Mouse (Mus musculus) ES-E14 (cell line): ENCODE results near the gene Ralgds. TPM values are rescaled to one million over a fixed set of nuclear protein-coding genes. Genes with fewer than 3 reads are reported as not detected.

Source experiments
- DNase-seq: peaks from one replicate; pipeline ENCODE4 v3.0.0-alpha.2; 2013; ENCODE audit warnings: low read depth, low spot score
- H3K27ac ChIP-seq: 2 replicates; pipeline ENCODE4 v1.5.1; 2012; ENCODE audit warnings: low read depth, mild to moderate bottlenecking, low read length, moderate library complexity, mixed read lengths; ENCODE audit not compliant: poor library complexity, insufficient read depth, severe bottlenecking
- H3K36me3 ChIP-seq: 2 replicates; pipeline ENCODE4 v1.6.1; 2012; ENCODE audit warnings: mild to moderate bottlenecking, low read length, moderate library complexity, mixed read lengths; ENCODE audit not compliant: control insufficient read depth, poor library complexity, insufficient read depth, severe bottlenecking
- H3K4me1 ChIP-seq, 2 experiments: fragments of 150-350 bp in 1 of 2; sonication (generic) in 1 of 2; 2 replicates each; pipeline ENCODE4 v1.6.1; 2012; ENCODE audit warnings: low read length in 2 of 2, mild to moderate bottlenecking in 1 of 2, mixed read lengths in 1 of 2; ENCODE audit not compliant: control insufficient read depth in 2 of 2, insufficient read depth in 2 of 2, poor library complexity in 1 of 2
- H3K4me3 ChIP-seq, 2 experiments: fragments of 150-350 bp in 1 of 2; sonication (generic) in 1 of 2; 2 replicates each; pipeline ENCODE4 v1.5.1; 2012; ENCODE audit warnings: low read length in 2 of 2, low read depth in 1 of 2, mild to moderate bottlenecking in 1 of 2, mixed read lengths in 1 of 2; ENCODE audit not compliant: insufficient read depth in 1 of 2, poor library complexity in 1 of 2, severe bottlenecking in 1 of 2
- H3K9ac ChIP-seq: 2 replicates; pipeline ENCODE4 v1.6.1; 2012; ENCODE audit warnings: low read depth, mild to moderate bottlenecking, low read length, mixed read lengths; ENCODE audit not compliant: poor library complexity, insufficient read depth, severe bottlenecking
- H3K9me3 ChIP-seq: fragments of 150-350 bp; sonication (generic); 2 replicates; pipeline ENCODE4 v1.6.1; 2012; ENCODE audit warnings: low read depth, mild to moderate bottlenecking, low read length; ENCODE audit not compliant: control insufficient read depth, insufficient read depth
- CHD2 ChIP-seq: IDR thresholded peaks from 2 replicates; pipeline ENCODE4 v1.6.1; 2014; ENCODE audit warnings: mild to moderate bottlenecking, low read depth, low read length, inconsistent platforms
- HCFC1 ChIP-seq: IDR thresholded peaks from 2 replicates; pipeline ENCODE4 v1.6.1; 2012; ENCODE audit warnings: low read length, inconsistent platforms, borderline replicate concordance; ENCODE audit not compliant: insufficient read depth
- MAFK ChIP-seq: IDR thresholded peaks from 2 replicates; pipeline ENCODE4 v1.6.1; 2014; ENCODE audit warnings: mild to moderate bottlenecking, low read depth, low read length, inconsistent platforms; ENCODE audit not compliant: insufficient read depth
- ZC3H11A ChIP-seq: IDR thresholded peaks from 2 replicates; pipeline ENCODE4 v1.6.1; 2012; ENCODE audit warnings: low read depth, mild to moderate bottlenecking, inconsistent platforms, low read length, borderline replicate concordance
- ZNF384 ChIP-seq: IDR thresholded peaks from 2 replicates; pipeline ENCODE4 v1.6.1; 2012; ENCODE audit warnings: low read depth, low read length, inconsistent platforms
- in situ Hi-C, 2 experiments: fragments of 600-800 bp; cut with MboI; formaldehyde crosslinking; loops; one replicate each; pipeline ENCODE4 v1.15.1; 2025; ENCODE audit warnings: low sequenced_read_pairs in 2 of 2, inconsistent platforms in 1 of 2; ENCODE audit not compliant: unreplicated experiment in 2 of 2
- total RNA-seq: library from RNA; depleted of rRNA; stranded (reverse); fragments of 300-350 nt; gene quantifications from 2 replicates; pipeline ENCODE4 v1.2.3, GENCODE M21; 2012

The Ralgds gene
- total RNA-seq, 1 experiment, result 18.2 TPM

- H3K4me1 ChIP-seq, result no peaks in the 10 kb centered on the region
- TF ChIP-seq CHD2 (no peak), MAFK (no peak), ZC3H11A (no peak), HCFC1 (no peak), ZNF384 (no peak)
- DNase-seq, result no peak
- H3K9ac ChIP-seq, result no peak overlapping the region
- H3K4me3 ChIP-seq, result no peak overlapping the region
- in situ Hi-C loops, result no loop called here
- H3K27ac ChIP-seq, result no peak overlapping the region
- H3K36me3 ChIP-seq, result peaks cover 6% of the 10 kb centered on the region; the same call in 1 of the 2 replicates
- no peaks in the 10 kb centered on the region for H3K9me3 ChIP-seq
Observed at GRCm38 (mm10) chr2:28557452-28557851, 44.5 kb downstream of the Ralgds start.

- H3K27ac ChIP-seq, result no peak within 1 kb of the TSS
- H3K4me3 ChIP-seq, result no peak within 1 kb of the TSS
- peaks cover 0 to 3% of the 10 kb centered on the region in 2 experiments; a peak in 1 of 4 replicates for H3K4me1 ChIP-seq
- H3K9ac ChIP-seq, result no peak within 1 kb of the TSS
- TF ChIP-seq MAFK (no peak), CHD2 (no peak), ZC3H11A (no peak), ZNF384 (no peak), HCFC1 (no peak)
- peaks cover 22% of the 10 kb centered on the region for H3K36me3 ChIP-seq
- H3K9me3 ChIP-seq, result no peaks in the 10 kb centered on the region
- DNase-seq, result no peak
- in situ Hi-C loops, result no loop called here
Observed at GRCm38 (mm10) chr2:28563303-28563702, 50.4 kb downstream of the Ralgds start, which contains the start of gene Cel. TSS of gene Cel (minus strand) at chr2:28563403.

GRCm38 (mm10) chr2:28563830-28564229 is 50.9 kb downstream of the Ralgds start:
- no peaks in the 10 kb centered on the region for H3K9me3 ChIP-seq
- H3K4me3 ChIP-seq, result no peak overlapping the region
- H3K9ac ChIP-seq, result no peak overlapping the region
- TF ChIP-seq CHD2 (no peak), ZC3H11A (no peak), HCFC1 (no peak), ZNF384 (no peak), MAFK (no peak)
- H3K27ac ChIP-seq, result no peak overlapping the region
- H3K36me3 ChIP-seq, result peaks cover 25% of the 10 kb centered on the region
- DNase-seq, result no peak
- in situ Hi-C loops, result no loop called here
- H3K4me1 ChIP-seq, result peaks cover 0 to 3% of the 10 kb centered on the region in 2 experiments; a peak in 1 of 4 replicates

GRCm38 (mm10) chr2:28564380-28564779 is 51.5 kb downstream of the Ralgds start:
- Histone ChIP-seq H3K9ac (no peak overlapping the region), H3K27ac (no peak overlapping the region), H3K9me3 (no peaks in the 10 kb centered on the region), H3K36me3 (peaks cover 26% of the 10 kb centered on the region), H3K4me3 (no peak overlapping the region), H3K4me1 (peaks cover 0 to 3% of the 10 kb centered on the region in 2 experiments; a peak in 1 of 4 replicates)
- in situ Hi-C loops, result no loop called here
- DNase-seq, result no peak
- TF ChIP-seq HCFC1 (no peak), ZC3H11A (no peak), MAFK (no peak), ZNF384 (no peak), CHD2 (no peak)
